In the genomic region with DNA sequence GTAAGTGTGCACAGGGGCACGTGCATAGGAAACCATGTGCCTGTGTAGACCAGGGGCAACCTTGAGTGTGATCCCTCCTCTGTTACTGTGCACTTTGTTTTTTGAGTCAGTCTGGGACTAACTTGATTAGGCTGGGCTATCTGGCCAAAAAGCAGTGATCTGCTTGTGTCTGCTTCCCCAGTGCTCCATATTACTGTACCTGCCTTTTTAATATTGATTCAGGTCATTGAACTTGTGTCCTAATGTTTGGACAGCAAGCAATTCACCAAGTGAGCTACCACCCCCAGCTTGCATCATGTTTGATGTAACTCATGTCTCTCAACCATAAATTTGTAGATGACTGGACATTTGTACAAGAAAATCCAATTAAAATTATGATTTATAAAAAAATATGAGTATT, we compare ENCODE assay signal across 26 mouse cellular contexts.
"Had no signal": no experiment of that assay in that cellular context is flagged by ENCODE, and none has a peak within 500 bp of the region (broad histone marks: within the 10 kb centered on the region; RNA-seq: fewer than 3 reads in every experiment).

No protein-coding gene starts in this region.

- DNase-seq: gastrocnemius, adult 2 months; gastrocnemius, postnatal 10 days; gastrocnemius, postnatal 25 days; heart, postnatal 10 days; heart, postnatal 4 days; kidney, adult 11 months; kidney, adult 2 months; kidney, adult 9 months; kidney, postnatal 14 days; kidney, postnatal 36 days; layer of hippocampus, adult 9-11 months; layer of hippocampus, postnatal 36 days; left cerebral cortex, postnatal 4 days; lung, adult 2 months had no signal

- H3K36me3 ChIP-seq: heart, embryonic 10.5 days; heart, embryonic 12.5 days; hindbrain, embryonic 10.5 days; hindbrain, embryonic 13.5 days; hindbrain, embryonic 15.5 days; intestine, embryonic 15.5 days; kidney, embryonic 15.5 days; limb, embryonic 13.5 days; limb, embryonic 15.5 days had no signal

- H3K4me1 ChIP-seq: heart, embryonic 12.5 days; hindbrain, embryonic 10.5 days; hindbrain, embryonic 15.5 days; intestine, embryonic 15.5 days; kidney, embryonic 15.5 days; limb, embryonic 15.5 days had no signal

- H3K4me3 ChIP-seq: gastrocnemius, adult 2 months; heart, embryonic 10.5 days; heart, embryonic 12.5 days; hindbrain, embryonic 10.5 days; hindbrain, embryonic 13.5 days; hindbrain, embryonic 15.5 days; intestine, embryonic 15.5 days; kidney, embryonic 15.5 days; limb, embryonic 13.5 days; limb, embryonic 15.5 days had no signal

- H3K9ac ChIP-seq: heart, embryonic 12.5 days; hindbrain, embryonic 13.5 days; hindbrain, embryonic 15.5 days; intestine, embryonic 15.5 days; kidney, embryonic 15.5 days; limb, embryonic 13.5 days; limb, embryonic 15.5 days had no signal

- H3K27me3 ChIP-seq: heart, embryonic 12.5 days; hindbrain, embryonic 13.5 days; hindbrain, embryonic 15.5 days; intestine, embryonic 15.5 days; kidney, embryonic 15.5 days; limb, embryonic 13.5 days; limb, embryonic 15.5 days had no signal

- ATAC-seq: forebrain, embryonic 16.5 days; hindbrain, postnatal 0 days; intestine, embryonic 15.5 days had no signal

- H3K9me3 ChIP-seq: heart, embryonic 10.5 days; heart, embryonic 12.5 days; hindbrain, embryonic 10.5 days; hindbrain, embryonic 13.5 days; hindbrain, embryonic 15.5 days; intestine, embryonic 15.5 days; kidney, embryonic 15.5 days; limb, embryonic 13.5 days; limb, embryonic 15.5 days had no signal

- H3K4me2 ChIP-seq: heart, embryonic 12.5 days; hindbrain, embryonic 13.5 days; hindbrain, embryonic 15.5 days; intestine, embryonic 15.5 days; kidney, embryonic 15.5 days; limb, embryonic 13.5 days; limb, embryonic 15.5 days had no signal

- H3K27ac ChIP-seq: gastrocnemius, adult 2 months; heart, embryonic 10.5 days; hindbrain, embryonic 10.5 days; hindbrain, embryonic 13.5 days; hindbrain, embryonic 15.5 days; hindbrain, postnatal 0 days; intestine, embryonic 15.5 days; kidney, postnatal 0 days; limb, embryonic 13.5 days; limb, embryonic 15.5 days had no signal
